Mouse (Mus musculus) limb, embryonic 11.5 days (tissue): ENCODE measurements around the gene Ropn1l. TPM values are rescaled to one million over a fixed set of nuclear protein-coding genes. Genes with fewer than 3 reads are reported as not detected.

Source experiments
- ATAC-seq: fragments of 200-750 bp; cut with Nextera tagmentation; 2 replicates; pipeline ENCODE4 v1.8.0; 2017; ENCODE audit warnings: low read depth; ENCODE audit not compliant: insufficient number of reproducible peaks, low FRiP score, low TSS enrichment
- DNase-seq: peaks from one replicate; pipeline ENCODE4 v3.0.0-alpha.2; 2015; ENCODE audit warnings: low spot score
- H3K27ac ChIP-seq: fragments of 300-500 bp; sonication (generic); replicated peaks from 2 replicates; pipeline ENCODE4 v1.5.1; 2014; ENCODE audit warnings: low read depth, mild to moderate bottlenecking, low read length
- H3K27me3 ChIP-seq: fragments of 300-500 bp; sonication (generic); 2 replicates; pipeline ENCODE4 v1.6.1; 2014; ENCODE audit warnings: mild to moderate bottlenecking, low read length, mixed read lengths; ENCODE audit not compliant: control insufficient read depth, insufficient read depth
- H3K36me3 ChIP-seq: fragments of 300-500 bp; sonication (generic); 2 replicates; pipeline ENCODE4 v1.6.1; 2014; ENCODE audit warnings: mild to moderate bottlenecking, low read length, moderate library complexity, mixed read lengths; ENCODE audit not compliant: control insufficient read depth, insufficient read depth
- H3K4me1 ChIP-seq: fragments of 300-500 bp; sonication (generic); 2 replicates; pipeline ENCODE4 v1.6.1; 2014; ENCODE audit warnings: low read length, mixed read lengths; ENCODE audit not compliant: control insufficient read depth, insufficient read depth
- H3K4me2 ChIP-seq: fragments of 300-500 bp; sonication (generic); 2 replicates; pipeline ENCODE4 v1.6.1; 2014; ENCODE audit warnings: low read depth, mild to moderate bottlenecking, moderate library complexity; ENCODE audit not compliant: severe bottlenecking
- H3K4me3 ChIP-seq: fragments of 300-500 bp; sonication (generic); 2 replicates; pipeline ENCODE4 v1.5.1; 2014; ENCODE audit warnings: low read depth, low read length
- H3K9ac ChIP-seq: fragments of 300-500 bp; sonication (generic); 2 replicates; pipeline ENCODE4 v1.6.1; 2014; ENCODE audit warnings: mild to moderate bottlenecking, low read length
- H3K9me3 ChIP-seq: fragments of 300-500 bp; sonication (generic); 2 replicates; pipeline ENCODE4 v1.6.1; 2016; ENCODE audit warnings: low read length; ENCODE audit not compliant: control insufficient read depth
- WGBS: fragments of 180-500 bp; shearing (Covaris S2); extraction: QIAGEN DNeasy Blood & Tissue Kit; methylation state at CpG from one replicate; pipeline ENCODE4 v1.1.7; 2014; 5-methylcytosine and 5-hydroxymethylcytosine counted together
- polyA plus RNA-seq: library from polyadenylated mRNA; unstranded; fragments of >200 nt; fragmentation: Nextera tagmentation; extraction: Ambion mirVana; gene quantifications from 2 replicates; pipeline ENCODE4 v1.2.1, GENCODE M21; 2014

Ropn1l gene
- polyA plus RNA-seq, 1 experiment from 2014 or later: 3.5 TPM

- H3K27ac ChIP-seq: no peak overlapping the region
- H3K9ac ChIP-seq: no peak overlapping the region
- DNase-seq (peak; percentile 26), ATAC-seq (no peak)
- H3K4me2 ChIP-seq: no peak overlapping the region
- WGBS: 71% methylated on average over 2 of the region's 3 CpGs
- H3K9me3 ChIP-seq: no peaks in the 10 kb centered on the region
- H3K4me1 ChIP-seq: no peaks in the 10 kb centered on the region; the same call in 1 of the 2 replicates
- H3K27me3 ChIP-seq: no peaks in the 10 kb centered on the region
- H3K36me3 ChIP-seq: no peaks in the 10 kb centered on the region
- no peak overlapping the region for H3K4me3 ChIP-seq
Observed at GRCm38 (mm10) chr15:31412933-31413332, 40.6 kb downstream of the Ropn1l start.

- no peaks in the 10 kb centered on the region; the same call in 1 of the 2 replicates for H3K4me1 ChIP-seq
- no peaks in the 10 kb centered on the region for H3K9me3 ChIP-seq
- DNase-seq (no peak), ATAC-seq (no peak)
- H3K9ac ChIP-seq: no peak overlapping the region
- H3K4me2 ChIP-seq: no peak overlapping the region
- H3K27ac ChIP-seq: no peak overlapping the region
- WGBS: 81% methylated on average over 6 of the region's 6 CpGs
- H3K27me3 ChIP-seq: no peaks in the 10 kb centered on the region
- no peak overlapping the region for H3K4me3 ChIP-seq
- no peaks in the 10 kb centered on the region for H3K36me3 ChIP-seq
Observed at GRCm38 (mm10) chr15:31412436-31412835, 41.1 kb downstream of the Ropn1l start.

- Histone ChIP-seq H3K27me3 (no peaks in the 10 kb centered on the region), H3K9ac (no peak overlapping the region), H3K4me1 (no peaks in the 10 kb centered on the region), H3K27ac (no peak overlapping the region), H3K36me3 (no peaks in the 10 kb centered on the region), H3K9me3 (no peaks in the 10 kb centered on the region), H3K4me3 (no peak overlapping the region), H3K4me2 (no peak overlapping the region)
- DNase-seq (no peak), ATAC-seq (no peak)
- WGBS: 79% methylated on average over 4 of the region's 4 CpGs
Observed at GRCm38 (mm10) chr15:31407490-31407889, 46.0 kb downstream of the Ropn1l start.

- no peaks in the 10 kb centered on the region for H3K27me3 ChIP-seq
- no peak overlapping the region for H3K4me3 ChIP-seq
- H3K9me3 ChIP-seq: no peaks in the 10 kb centered on the region
- H3K27ac ChIP-seq: no peak overlapping the region
- H3K4me1 ChIP-seq: no peaks in the 10 kb centered on the region
- 88% methylated on average over 5 of the region's 5 CpGs for WGBS
- no peak overlapping the region for H3K4me2 ChIP-seq
- no peak for DNase-seq
- no peak overlapping the region for H3K9ac ChIP-seq
- H3K36me3 ChIP-seq: no peaks in the 10 kb centered on the region
- ATAC-seq: no peak
Observed at GRCm38 (mm10) chr15:31406881-31407280, 46.7 kb downstream of the Ropn1l start.

GRCm38 (mm10) chr15:31404346-31404745 lies 49.2 kb downstream of the Ropn1l start:
- no peaks in the 10 kb centered on the region for H3K27me3 ChIP-seq
- no peaks in the 10 kb centered on the region for H3K36me3 ChIP-seq
- DNase-seq (no peak), ATAC-seq (no peak)
- no peak overlapping the region for H3K4me2 ChIP-seq
- no peaks in the 10 kb centered on the region for H3K9me3 ChIP-seq
- H3K4me3 ChIP-seq: no peak overlapping the region
- no peak overlapping the region for H3K9ac ChIP-seq
- no peaks in the 10 kb centered on the region for H3K4me1 ChIP-seq
- H3K27ac ChIP-seq: no peak overlapping the region
- 84% methylated on average over 8 of the region's 8 CpGs for WGBS

- H3K36me3 ChIP-seq: no peaks in the 10 kb centered on the region
- 74% methylated on average over 12 of the region's 12 CpGs for WGBS
- H3K27me3 ChIP-seq: no peaks in the 10 kb centered on the region
- H3K27ac ChIP-seq: no peak overlapping the region
- no peak overlapping the region for H3K4me2 ChIP-seq
- H3K4me1 ChIP-seq: no peaks in the 10 kb centered on the region
- no peak for ATAC-seq
- no peak overlapping the region for H3K4me3 ChIP-seq
- no peaks in the 10 kb centered on the region for H3K9me3 ChIP-seq
- DNase-seq: no peak
- no peak overlapping the region for H3K9ac ChIP-seq
Observed at GRCm38 (mm10) chr15:31402200-31402892, 51.2 kb downstream of the Ropn1l start.

GRCm38 (mm10) chr15:31400974-31401373 lies 52.6 kb downstream of the Ropn1l start:
- Histone ChIP-seq H3K36me3 (no peaks in the 10 kb centered on the region), H3K27me3 (no peaks in the 10 kb centered on the region), H3K4me3 (no peak overlapping the region), H3K9ac (no peak overlapping the region), H3K27ac (no peak overlapping the region), H3K4me2 (no peak overlapping the region), H3K4me1 (no peaks in the 10 kb centered on the region), H3K9me3 (no peaks in the 10 kb centered on the region)
- no peak for DNase-seq
- no peak for ATAC-seq
- WGBS: 37% methylated on average over 3 of the region's 3 CpGs

- H3K9me3 ChIP-seq: no peaks in the 10 kb centered on the region
- DNase-seq (no peak), ATAC-seq (no peak)
- no peak overlapping the region for H3K27ac ChIP-seq
- no peak overlapping the region for H3K4me3 ChIP-seq
- no peak overlapping the region for H3K4me2 ChIP-seq
- no peaks in the 10 kb centered on the region for H3K27me3 ChIP-seq
- H3K36me3 ChIP-seq: no peaks in the 10 kb centered on the region
- H3K9ac ChIP-seq: no peak overlapping the region
- H3K4me1 ChIP-seq: no peaks in the 10 kb centered on the region
- WGBS: 91% methylated on average over 13 of the region's 13 CpGs
Observed at GRCm38 (mm10) chr15:31398769-31399168, 54.8 kb downstream of the Ropn1l start.

- H3K9ac ChIP-seq: no peak overlapping the region
- no peak for DNase-seq
- no peaks in the 10 kb centered on the region for H3K27me3 ChIP-seq
- no peak overlapping the region for H3K27ac ChIP-seq
- H3K4me1 ChIP-seq: no peaks in the 10 kb centered on the region
- H3K36me3 ChIP-seq: no peaks in the 10 kb centered on the region
- no peak overlapping the region for H3K4me3 ChIP-seq
- no peak for ATAC-seq
- no peaks in the 10 kb centered on the region for H3K9me3 ChIP-seq
- H3K4me2 ChIP-seq: no peak overlapping the region
- 77% methylated on average over 3 of the region's 3 CpGs for WGBS
Observed at GRCm38 (mm10) chr15:31397379-31397778, 56.2 kb downstream of the Ropn1l start.
